Mouse (Mus musculus): Measurements from ENCODE around the gene Syf2. TPM values are rescaled to one million over a fixed set of nuclear protein-coding genes. Genes with fewer than 3 reads are reported as not detected.
"Not testable (repeated sequence)": the region's sequence is repeated elsewhere in the genome, so short reads cannot be mapped to it uniquely, and the experiment has no call there.

The Syf2 gene
- polyA plus RNA-seq, 1 experiment from 2014 or later, result 46.9 TPM

- DNase-seq, result no peak
- Histone ChIP-seq H3K9ac (replicated peaks) (no peak overlapping the region), H3K36me3 (replicated peaks; ENCODE audit: insufficient read depth, low read length) (peaks cover 91% of the 10 kb centered on the region), H3K4me3 (ENCODE audit: low read depth, low read length) (no peak overlapping the region), H3K9me3 (ENCODE audit: low read length) (no peaks in the 10 kb centered on the region), H3K27ac (ENCODE audit: low read depth) (no peak overlapping the region), H3K27me3 (ENCODE audit: insufficient read depth, low read length) (no peaks in the 10 kb centered on the region), H3K4me1 (ENCODE audit: insufficient read depth) (no peaks in the 10 kb centered on the region), H3K4me2 (ENCODE audit: low read depth, low read length) (no peak overlapping the region)
- WGBS (ENCODE audit: insufficient replicate concordance), result 88% methylated on average over 8 of the region's 8 CpGs
- TF ChIP-seq EP300 (IDR thresholded peaks at IDR 0.05; ENCODE audit: low read depth) (no peak), CTCF (IDR thresholded peaks at IDR 0.05; ENCODE audit: low read depth) (no peak)
- no peak for ATAC-seq
These were observed 29.6 kb upstream of the Syf2 start for GRCm38 (mm10) chr4:134901126-134901525.

GRCm38 (mm10) chr4:134903046-134903445 is 27.7 kb upstream of the Syf2 start:
- WGBS (ENCODE audit: insufficient replicate concordance), result 88% methylated on average over 7 of the region's 7 CpGs
- H3K4me3 ChIP-seq (ENCODE audit: low read depth, low read length), result no peak overlapping the region
- no peaks in the 10 kb centered on the region for H3K4me1 ChIP-seq (ENCODE audit: insufficient read depth)
- TF ChIP-seq EP300 (IDR thresholded peaks at IDR 0.05; ENCODE audit: low read depth), result no peak
- no peaks in the 10 kb centered on the region for H3K27me3 ChIP-seq (ENCODE audit: insufficient read depth, low read length)
- H3K27ac ChIP-seq (ENCODE audit: low read depth), result no peak overlapping the region
- ATAC-seq (no peak), DNase-seq (no peak)
- H3K4me2 ChIP-seq (ENCODE audit: low read depth, low read length), result no peak overlapping the region
- no peaks in the 10 kb centered on the region for H3K9me3 ChIP-seq (ENCODE audit: low read length)
- peaks cover 90% of the 10 kb centered on the region for H3K36me3 ChIP-seq (replicated peaks; ENCODE audit: insufficient read depth, low read length)
- H3K9ac ChIP-seq (replicated peaks), result no peak overlapping the region

- not testable (repeated sequence) for ATAC-seq; H3K27me3 ChIP-seq (ENCODE audit: insufficient read depth, low read length); H3K4me2 ChIP-seq (ENCODE audit: low read depth, low read length); H3K9me3 ChIP-seq (ENCODE audit: low read length); H3K27ac ChIP-seq (ENCODE audit: low read depth); DNase-seq; H3K9ac ChIP-seq (replicated peaks); H3K4me3 ChIP-seq (ENCODE audit: low read depth, low read length)
- 95% methylated on average over 6 of the region's 8 CpGs for WGBS (ENCODE audit: insufficient replicate concordance)
- H3K4me1 ChIP-seq (ENCODE audit: insufficient read depth), result peaks cover 18% of the 10 kb centered on the region
- peaks cover 52% of the 10 kb centered on the region for H3K36me3 ChIP-seq (replicated peaks; ENCODE audit: insufficient read depth, low read length)
These were observed 19.3 kb upstream of the Syf2 start for GRCm38 (mm10) chr4:134911406-134911805.

GRCm38 (mm10) chr4:134913413-134913812 is 17.3 kb upstream of the Syf2 start:
- TF ChIP-seq CTCF (IDR thresholded peaks at IDR 0.05; ENCODE audit: low read depth), result peak; percentile 96
- no peak for TF ChIP-seq EP300 (IDR thresholded peaks at IDR 0.05; ENCODE audit: low read depth)
- H3K4me2 ChIP-seq (ENCODE audit: low read depth, low read length), result peak overlapping the region; percentile 78
- H3K4me1 ChIP-seq (ENCODE audit: insufficient read depth), result peaks cover 38% of the 10 kb centered on the region
- 27% methylated on average over 3 of the region's 3 CpGs for WGBS (ENCODE audit: insufficient replicate concordance)
- no peak for ATAC-seq
- DNase-seq, result peak; percentile 90
- no peaks in the 10 kb centered on the region for H3K27me3 ChIP-seq (ENCODE audit: insufficient read depth, low read length)
- H3K9me3 ChIP-seq (ENCODE audit: low read length), result no peaks in the 10 kb centered on the region
- no peak overlapping the region for H3K27ac ChIP-seq (ENCODE audit: low read depth)
- H3K4me3 ChIP-seq (ENCODE audit: low read depth, low read length), result peak overlapping the region; percentile 65
- no peak overlapping the region for H3K9ac ChIP-seq (replicated peaks)
- peaks cover 34% of the 10 kb centered on the region for H3K36me3 ChIP-seq (replicated peaks; ENCODE audit: insufficient read depth, low read length)

- peak overlapping the region; percentile 78 for H3K4me2 ChIP-seq (ENCODE audit: low read depth, low read length)
- H3K27ac ChIP-seq (ENCODE audit: low read depth), result peak overlapping the region; percentile 98
- peaks cover 25% of the 10 kb centered on the region for H3K36me3 ChIP-seq (replicated peaks; ENCODE audit: insufficient read depth, low read length)
- under 1% methylated on average over 43 of the region's 43 CpGs for WGBS (ENCODE audit: insufficient replicate concordance)
- DNase-seq, result no peak
- peak; percentile 60 for ATAC-seq
- peaks cover 44% of the 10 kb centered on the region for H3K4me1 ChIP-seq (ENCODE audit: insufficient read depth)
- peak overlapping the region; percentile 65 for H3K4me3 ChIP-seq (ENCODE audit: low read depth, low read length)
- TF ChIP-seq CTCF (IDR thresholded peaks at IDR 0.05; ENCODE audit: low read depth) (no peak), EP300 (IDR thresholded peaks at IDR 0.05; ENCODE audit: low read depth) (no peak)
- H3K27me3 ChIP-seq (ENCODE audit: insufficient read depth, low read length), result no peaks in the 10 kb centered on the region
- H3K9ac ChIP-seq (replicated peaks), result peak overlapping the region; percentile 83
- H3K9me3 ChIP-seq (ENCODE audit: low read length), result no peaks in the 10 kb centered on the region
These were observed 16.4 kb upstream of the Syf2 start for GRCm38 (mm10) chr4:134914122-134914863.

GRCm38 (mm10) chr4:134914864-134915209 is 15.9 kb upstream of the Syf2 start, which contains the start of gene Tmem50a:
Gene Tmem50a, minus strand, starts transcription at chr4:134915024.
- Histone ChIP-seq H3K9me3 (ENCODE audit: low read length) (no peaks in the 10 kb centered on the region), H3K4me3 (ENCODE audit: low read depth, low read length) (peak within 1 kb of the TSS; percentile 65), H3K4me2 (ENCODE audit: low read depth, low read length) (peak within 1 kb of the TSS; percentile 78), H3K9ac (replicated peaks) (peak within 1 kb of the TSS; percentile 83), H3K27ac (ENCODE audit: low read depth) (peak within 1 kb of the TSS; percentile 98), H3K27me3 (ENCODE audit: insufficient read depth, low read length) (no peaks in the 10 kb centered on the region), H3K36me3 (replicated peaks; ENCODE audit: insufficient read depth, low read length) (peaks cover 21% of the 10 kb centered on the region), H3K4me1 (ENCODE audit: insufficient read depth) (peaks cover 50% of the 10 kb centered on the region)
- ATAC-seq (peak; percentile 84), DNase-seq (peak; percentile 98)
- under 1% methylated on average over 25 of the region's 25 CpGs for WGBS (ENCODE audit: insufficient replicate concordance)
- TF ChIP-seq EP300 (IDR thresholded peaks at IDR 0.05; ENCODE audit: low read depth) (no peak), CTCF (IDR thresholded peaks at IDR 0.05; ENCODE audit: low read depth) (no peak)

All from liver, postnatal 0 days (tissue).